Mouse (Mus musculus) forebrain, embryonic 12.5 days (tissue): Measurements from ENCODE around the gene Rubcn. TPM values are rescaled to one million over a fixed set of nuclear protein-coding genes. Genes with fewer than 3 reads are reported as not detected.
A peak's percentile ranks its signal among the peaks of the same experiment; 100 is the strongest.
"Not testable (repeated sequence)": the region's sequence is repeated elsewhere in the genome, so short reads cannot be mapped to it uniquely, and the experiment has no call there.

ENCODE experiments used
- ATAC-seq: fragments of 200-750 bp; cut with Nextera tagmentation; 2 replicates; pipeline ENCODE4 v1.8.0; 2017; ENCODE audit warnings: moderate TSS enrichment; ENCODE audit not compliant: low FRiP score
- H3K27ac ChIP-seq: fragments of 300-500 bp; sonication (generic); 2 replicates; pipeline ENCODE4 v1.5.1; 2016; ENCODE audit warnings: mild to moderate bottlenecking
- H3K27me3 ChIP-seq: fragments of 300-500 bp; sonication (generic); 2 replicates; pipeline ENCODE4 v1.6.1; 2016; ENCODE audit warnings: mild to moderate bottlenecking
- H3K36me3 ChIP-seq: fragments of 300-500 bp; sonication (generic); replicated peaks from 2 replicates; pipeline ENCODE4 v1.6.1; 2016; ENCODE audit warnings: mild to moderate bottlenecking
- H3K4me1 ChIP-seq: fragments of 300-500 bp; sonication (generic); 2 replicates; pipeline ENCODE4 v1.6.1; 2016
- H3K4me2 ChIP-seq: fragments of 300-500 bp; sonication (generic); 2 replicates; pipeline ENCODE4 v1.6.1; 2016; ENCODE audit warnings: mild to moderate bottlenecking, moderate library complexity
- H3K4me3 ChIP-seq: fragments of 300-500 bp; sonication (generic); replicated peaks from 2 replicates; pipeline ENCODE4 v1.5.1; 2016; ENCODE audit warnings: mild to moderate bottlenecking
- H3K9ac ChIP-seq: fragments of 300-500 bp; sonication (generic); 2 replicates; pipeline ENCODE4 v1.6.1; 2016; ENCODE audit warnings: mild to moderate bottlenecking
- H3K9me3 ChIP-seq: fragments of 300-500 bp; sonication (generic); 2 replicates; pipeline ENCODE4 v1.6.1; 2016
- WGBS: fragments of 180-500 bp; shearing (Covaris S2); methylation state at CpG from one replicate; pipeline ENCODE4 v1.1.7; 2016; 5-methylcytosine and 5-hydroxymethylcytosine counted together
- polyA plus RNA-seq: library from polyadenylated mRNA; unstranded; fragments of >200 nt; fragmentation: Nextera tagmentation; extraction: Ambion mirVana; gene quantifications from 2 replicates; pipeline ENCODE4 v1.2.1, GENCODE M21; 2016

Rubcn gene
- polyA plus RNA-seq, result 26.5 and 27.4 TPM in 2 replicates

DNA sequence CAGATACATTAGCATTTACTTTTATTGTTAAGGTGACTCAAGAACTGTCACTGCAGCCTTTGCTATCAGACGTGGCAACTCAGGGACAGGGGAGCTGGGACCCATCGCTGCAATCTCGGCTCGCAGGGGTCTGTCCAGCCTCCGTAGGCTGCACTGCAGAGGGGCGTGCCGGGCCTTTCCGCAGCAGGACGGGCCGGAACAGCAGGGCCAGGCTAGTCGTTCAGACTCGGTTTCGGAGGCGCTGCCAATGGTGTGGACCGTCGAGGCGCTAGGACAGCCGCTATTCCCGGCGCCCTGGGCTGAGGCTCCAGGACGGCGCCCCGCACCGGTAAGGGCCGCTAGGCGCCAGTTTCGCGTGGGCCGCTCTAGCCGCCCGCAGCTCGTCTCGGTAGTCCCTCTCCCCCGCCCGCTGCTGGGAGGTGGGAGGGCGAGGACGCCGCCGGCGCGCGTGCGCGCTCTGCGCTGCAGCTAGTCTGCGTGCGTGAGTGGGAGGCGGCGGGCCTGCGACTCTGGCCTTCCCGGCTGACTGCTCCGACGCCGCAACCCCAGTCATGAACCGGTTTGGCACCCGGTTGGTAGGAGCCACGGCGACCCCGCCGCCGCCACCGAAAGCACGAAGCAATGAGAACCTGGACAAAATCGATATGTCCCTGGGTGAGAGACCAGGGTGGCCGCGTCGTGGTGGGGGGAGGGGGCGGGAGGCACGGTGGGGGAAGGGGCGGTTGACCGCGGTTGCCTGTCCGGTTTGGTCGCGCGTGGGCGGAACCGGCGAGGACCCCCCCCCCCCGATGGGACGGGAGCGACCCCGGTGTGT is at the start of gene Rubcn, which contains the start of gene Fyttd1:
Rubcn (minus strand) TSS at position 424 of the 814 bp plus-strand sequence.
Fyttd1 (plus strand) TSS at position 158 of the 814 bp plus-strand sequence.
- ATAC-seq, result peak; percentile 97
- H3K4me2 ChIP-seq, result peak within 1 kb of the TSS; percentile 90
- H3K27ac ChIP-seq, result peak within 1 kb of the TSS; percentile 81
- no peaks in the 10 kb centered on the region for H3K27me3 ChIP-seq
- peaks cover 13% of the 10 kb centered on the region for H3K4me1 ChIP-seq
- H3K9me3 ChIP-seq, result no peaks in the 10 kb centered on the region
- peak within 1 kb of the TSS; percentile 87 for H3K9ac ChIP-seq
- 3% methylated on average over 80 of the region's 83 CpGs for WGBS
- peak within 1 kb of the TSS; percentile 94 for H3K4me3 ChIP-seq
- no peaks in the 10 kb centered on the region for H3K36me3 ChIP-seq

DNA sequence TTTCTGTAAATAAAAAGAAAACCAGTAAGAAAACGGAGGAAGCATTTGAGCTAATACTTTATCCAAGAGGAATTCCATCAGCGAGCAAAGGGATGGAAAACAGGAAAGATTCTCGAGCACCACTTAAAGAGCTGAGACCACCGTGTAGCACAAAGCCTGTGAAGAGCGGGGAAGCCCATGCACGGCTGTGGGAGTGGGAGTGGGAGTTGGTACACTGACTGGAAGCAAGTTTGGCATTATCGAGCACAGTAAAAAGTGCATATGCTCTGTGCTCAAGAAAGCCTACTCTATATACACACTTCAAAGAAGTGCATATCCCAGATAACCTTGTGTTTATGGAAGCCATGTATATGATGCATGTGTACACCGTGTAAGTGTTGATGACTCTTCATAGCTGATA is 49.5 kb upstream of the Rubcn start:
- Histone ChIP-seq H3K36me3 (peaks cover 21% of the 10 kb centered on the region), H3K9ac (no peak overlapping the region), H3K4me2 (no peak overlapping the region), H3K4me3 (no peak overlapping the region), H3K27me3 (no peaks in the 10 kb centered on the region), H3K27ac (no peak overlapping the region), H3K9me3 (no peaks in the 10 kb centered on the region), H3K4me1 (peaks cover 4% of the 10 kb centered on the region)
- ATAC-seq, result no peak
- 94% methylated on average over 8 of the region's 8 CpGs for WGBS

DNA sequence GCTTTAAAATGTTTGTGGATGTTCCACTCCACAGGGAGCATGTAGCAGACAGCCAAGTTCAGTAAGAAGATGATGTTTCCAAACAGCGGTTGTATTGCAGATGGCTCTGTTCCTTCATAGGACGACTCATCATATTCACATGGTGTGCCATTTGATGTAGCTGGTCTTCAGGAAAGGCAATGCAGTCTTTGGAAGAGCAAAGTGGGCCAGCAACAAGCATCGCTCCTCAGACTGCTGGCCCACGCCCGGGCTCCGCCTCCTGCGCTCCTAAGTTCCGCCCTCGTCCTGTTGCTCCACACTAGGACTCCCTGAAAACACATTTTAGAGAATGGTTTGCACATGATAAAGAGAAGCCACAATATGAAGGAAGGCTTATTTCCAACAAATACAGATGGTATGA is 49.1 kb upstream of the Rubcn start:
- not testable (repeated sequence) for H3K27me3 ChIP-seq, H3K27ac ChIP-seq, H3K9ac ChIP-seq, H3K9me3 ChIP-seq, H3K4me1 ChIP-seq, H3K4me2 ChIP-seq, H3K4me3 ChIP-seq, ATAC-seq
- peaks cover 25% of the 10 kb centered on the region for H3K36me3 ChIP-seq
- WGBS, result 94% methylated on average over 9 of the region's 9 CpGs

DNA sequence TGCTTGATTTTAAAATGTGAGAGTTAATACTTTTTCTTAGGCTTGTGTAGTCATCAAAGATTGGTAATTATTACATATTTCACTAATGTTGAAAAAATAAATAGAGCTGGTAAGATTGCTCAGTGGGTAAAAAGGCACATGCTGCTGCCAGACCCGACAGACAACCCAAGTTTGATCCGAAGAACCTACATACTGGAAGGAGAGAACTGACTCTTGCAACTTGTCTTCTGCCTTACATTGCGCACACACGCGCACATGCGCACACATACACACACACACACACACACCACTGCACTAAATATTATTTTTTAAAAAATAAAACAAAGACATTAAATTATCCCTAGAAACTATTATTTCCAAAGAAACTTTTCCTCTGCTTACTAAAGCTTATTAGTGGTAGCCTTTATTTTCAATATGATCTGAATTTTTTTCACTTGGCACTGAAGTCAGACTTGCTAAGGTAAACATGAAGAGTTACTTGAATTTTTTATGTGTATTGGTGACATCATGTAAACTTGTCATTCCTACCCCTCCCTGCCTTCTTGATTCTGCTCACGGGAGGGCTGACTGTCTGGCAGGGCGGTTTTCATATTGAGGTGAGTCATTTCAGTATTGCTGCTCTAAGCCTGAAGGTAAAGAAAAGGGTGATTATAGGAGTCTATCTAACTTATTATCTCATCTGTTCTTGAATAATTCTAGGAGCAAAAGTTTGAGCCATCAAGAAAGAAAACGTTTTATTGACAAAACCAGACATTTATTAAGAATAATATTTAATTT is 37.9 kb upstream of the Rubcn start:
- peak overlapping the region; percentile 62 for H3K4me2 ChIP-seq
- no peak overlapping the region for H3K9ac ChIP-seq
- no peak for ATAC-seq
- peak overlapping the region; percentile 92 for H3K4me3 ChIP-seq
- H3K4me1 ChIP-seq, result peaks cover 10% of the 10 kb centered on the region
- no peak overlapping the region for H3K27ac ChIP-seq
- H3K36me3 ChIP-seq, result 0 out of 2 replicates have a peak, but pooled peaks cover 4% of the 10 kb centered on the region
- no peaks in the 10 kb centered on the region for H3K27me3 ChIP-seq
- no peaks in the 10 kb centered on the region for H3K9me3 ChIP-seq
- 76% methylated on average over 9 of the region's 9 CpGs for WGBS

DNA sequence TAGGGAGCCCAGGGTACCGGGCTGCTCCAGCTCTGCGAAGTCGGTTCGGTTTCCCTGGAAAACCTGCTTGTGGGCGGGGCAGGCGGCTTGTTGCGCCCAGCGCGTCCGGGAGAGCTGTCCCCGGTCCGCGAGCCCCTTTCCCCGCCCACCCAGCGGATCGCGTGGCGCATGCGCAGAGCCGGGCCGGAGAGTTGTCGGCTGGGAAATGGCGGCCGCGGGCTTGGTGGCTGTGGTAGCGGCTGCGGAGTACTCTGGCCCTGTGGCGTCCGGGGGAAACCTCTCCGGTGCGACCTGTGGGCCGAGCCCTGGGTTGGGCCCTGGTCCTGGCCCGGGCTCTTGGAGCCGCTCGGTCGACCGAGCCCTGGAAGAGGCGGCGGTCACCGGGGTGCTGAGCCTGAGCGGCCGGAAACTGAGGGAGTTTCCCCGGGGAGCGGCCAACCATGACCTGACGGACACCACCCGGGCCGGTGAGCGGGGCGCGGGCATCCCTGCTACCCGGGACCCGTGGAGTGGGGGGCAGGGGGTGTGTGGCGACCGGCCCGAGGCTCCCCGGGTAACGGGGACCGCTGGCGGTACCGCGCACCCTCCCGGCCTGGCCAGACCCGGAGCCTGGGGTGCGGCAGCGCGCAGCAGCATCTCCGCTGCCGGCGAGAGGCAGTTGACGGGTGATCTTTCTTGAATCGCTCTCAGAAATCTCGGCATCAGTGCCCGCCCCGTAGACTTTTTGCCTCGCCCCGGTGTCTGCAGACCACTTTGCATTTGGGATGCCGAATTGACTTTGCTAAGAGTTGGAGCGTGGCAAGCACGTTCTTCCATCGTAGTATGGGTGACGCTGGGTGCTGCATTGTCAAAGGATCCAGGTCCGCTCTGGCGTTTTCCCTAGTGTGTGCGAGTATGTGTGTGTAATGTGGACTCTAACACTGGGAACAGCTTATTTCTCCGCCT is 36.6 kb upstream of the Rubcn start, which contains the start of gene Lrch3:
Lrch3 (plus strand) TSS at position 164 of the 945 bp plus-strand sequence.
- Histone ChIP-seq H3K9me3 (no peaks in the 10 kb centered on the region), H3K9ac (peak within 1 kb of the TSS; percentile 90), H3K4me1 (peaks cover 10% of the 10 kb centered on the region), H3K27me3 (no peaks in the 10 kb centered on the region), H3K36me3 (0 out of 2 replicates have a peak, but pooled peaks cover under 1% of the 10 kb centered on the region), H3K4me3 (peak within 1 kb of the TSS; percentile 92), H3K4me2 (peak within 1 kb of the TSS; percentile 62), H3K27ac (peak within 1 kb of the TSS; percentile 77)
- ATAC-seq, result peak; percentile 92
- under 1% methylated on average over 72 of the region's 85 CpGs for WGBS

DNA sequence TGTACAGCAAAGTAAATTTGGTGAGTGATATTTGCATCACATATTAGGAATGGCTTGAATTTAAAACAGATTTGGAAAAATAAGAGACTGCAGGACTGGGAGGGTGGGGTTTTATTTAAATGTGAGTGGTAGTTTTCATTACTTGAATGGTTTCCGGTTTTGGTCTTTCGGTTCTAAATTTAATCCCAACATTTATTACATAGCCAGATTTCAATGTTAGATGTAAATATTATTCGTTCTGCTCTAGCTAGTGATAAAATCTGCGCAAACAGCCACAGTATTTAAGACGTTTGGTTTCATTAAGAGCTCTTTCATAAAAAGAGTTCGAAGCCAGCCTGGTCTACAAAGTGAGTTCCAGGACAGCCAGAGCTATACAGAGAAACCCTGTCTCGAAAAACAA is 35.6 kb upstream of the Rubcn start:
- H3K4me3 ChIP-seq, result no peak overlapping the region
- WGBS, result 71% methylated on average over 7 of the region's 7 CpGs
- no peak overlapping the region for H3K27ac ChIP-seq
- H3K27me3 ChIP-seq, result no peaks in the 10 kb centered on the region
- H3K4me2 ChIP-seq, result peak overlapping the region; percentile 62
- no peaks in the 10 kb centered on the region for H3K36me3 ChIP-seq
- no peaks in the 10 kb centered on the region for H3K9me3 ChIP-seq
- no peak overlapping the region for H3K9ac ChIP-seq
- peaks cover 10% of the 10 kb centered on the region for H3K4me1 ChIP-seq
- ATAC-seq, result no peak

DNA sequence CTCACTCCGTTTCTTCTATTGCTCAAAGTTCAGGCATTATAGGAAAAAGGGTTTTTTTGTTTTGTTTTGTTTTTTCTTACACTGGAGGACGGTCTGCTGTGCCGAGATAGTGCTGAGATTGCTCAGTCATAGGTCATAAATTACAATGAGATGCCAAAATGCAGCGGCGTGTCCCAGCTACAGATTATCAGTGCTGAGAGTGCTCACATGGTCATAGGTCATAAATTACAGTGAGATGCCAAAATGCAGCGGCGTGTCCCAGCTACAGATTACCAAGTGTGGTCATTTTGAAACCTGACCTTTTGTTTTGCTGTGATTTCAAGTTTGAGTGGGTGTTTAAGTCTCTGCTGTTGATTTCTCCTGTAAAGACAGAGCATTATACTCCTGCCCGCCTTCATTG is 29.2 kb upstream of the Rubcn start:
- Histone ChIP-seq H3K9ac (no peak overlapping the region), H3K27me3 (no peaks in the 10 kb centered on the region), H3K36me3 (peaks cover 19% of the 10 kb centered on the region), H3K4me2 (no peak overlapping the region), H3K27ac (no peak overlapping the region), H3K4me1 (no peaks in the 10 kb centered on the region), H3K9me3 (no peaks in the 10 kb centered on the region), H3K4me3 (no peak overlapping the region)
- WGBS, result 92% methylated on average over 8 of the region's 8 CpGs
- no peak for ATAC-seq

DNA sequence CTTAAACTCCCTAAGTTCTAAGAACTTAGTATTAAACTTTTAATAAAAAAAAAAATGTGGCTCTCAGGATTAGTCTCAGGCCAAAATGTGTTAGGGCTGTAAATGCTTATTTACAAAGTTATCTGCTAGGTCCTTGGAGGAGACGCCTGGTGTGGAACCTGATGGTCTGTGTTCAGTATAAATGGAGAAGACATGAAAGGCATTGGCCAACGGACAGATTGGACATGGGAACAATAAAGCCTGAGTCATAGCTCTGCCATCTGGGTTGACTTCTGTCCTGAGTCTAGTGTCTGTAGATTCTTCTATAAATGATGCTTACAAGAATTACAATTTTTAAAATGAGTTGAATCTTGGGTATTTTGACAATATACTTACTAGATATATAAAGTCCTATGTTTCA is 28.6 kb upstream of the Rubcn start:
- Histone ChIP-seq H3K4me1 (no peaks in the 10 kb centered on the region), H3K9ac (no peak overlapping the region), H3K4me3 (no peak overlapping the region), H3K36me3 (peaks cover 19% of the 10 kb centered on the region), H3K27me3 (no peaks in the 10 kb centered on the region), H3K9me3 (no peaks in the 10 kb centered on the region), H3K4me2 (no peak overlapping the region), H3K27ac (no peak overlapping the region)
- WGBS, result 88% methylated on average over 2 of the region's 2 CpGs
- no peak for ATAC-seq

DNA sequence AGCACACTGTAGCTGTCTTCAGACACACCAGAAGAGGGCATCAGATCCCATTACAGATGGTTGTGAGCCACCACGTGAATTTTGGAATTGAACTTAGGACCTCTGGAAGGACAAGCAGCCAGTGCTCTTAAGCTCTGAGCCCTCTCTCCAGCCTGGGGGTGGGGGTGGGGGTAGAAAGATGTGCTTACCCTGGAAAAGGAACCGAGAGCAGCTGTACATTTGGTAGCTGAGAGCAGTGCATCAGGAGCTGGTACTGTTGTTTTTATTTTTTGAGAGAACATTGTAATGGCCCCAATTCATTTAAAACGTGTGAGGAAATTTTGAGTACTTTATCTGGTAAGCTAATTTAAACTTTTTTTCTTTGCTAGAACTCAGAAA is 24.5 kb upstream of the Rubcn start:
- H3K4me2 ChIP-seq, result no peak overlapping the region
- H3K4me1 ChIP-seq, result no peaks in the 10 kb centered on the region
- no peak overlapping the region for H3K9ac ChIP-seq
- no peaks in the 10 kb centered on the region for H3K27me3 ChIP-seq
- no peak for ATAC-seq
- H3K9me3 ChIP-seq, result no peaks in the 10 kb centered on the region
- H3K36me3 ChIP-seq, result peaks cover 34% of the 10 kb centered on the region
- H3K4me3 ChIP-seq, result no peak overlapping the region
- no peak overlapping the region for H3K27ac ChIP-seq
- 70% methylated on average over 3 of the region's 3 CpGs for WGBS

DNA sequence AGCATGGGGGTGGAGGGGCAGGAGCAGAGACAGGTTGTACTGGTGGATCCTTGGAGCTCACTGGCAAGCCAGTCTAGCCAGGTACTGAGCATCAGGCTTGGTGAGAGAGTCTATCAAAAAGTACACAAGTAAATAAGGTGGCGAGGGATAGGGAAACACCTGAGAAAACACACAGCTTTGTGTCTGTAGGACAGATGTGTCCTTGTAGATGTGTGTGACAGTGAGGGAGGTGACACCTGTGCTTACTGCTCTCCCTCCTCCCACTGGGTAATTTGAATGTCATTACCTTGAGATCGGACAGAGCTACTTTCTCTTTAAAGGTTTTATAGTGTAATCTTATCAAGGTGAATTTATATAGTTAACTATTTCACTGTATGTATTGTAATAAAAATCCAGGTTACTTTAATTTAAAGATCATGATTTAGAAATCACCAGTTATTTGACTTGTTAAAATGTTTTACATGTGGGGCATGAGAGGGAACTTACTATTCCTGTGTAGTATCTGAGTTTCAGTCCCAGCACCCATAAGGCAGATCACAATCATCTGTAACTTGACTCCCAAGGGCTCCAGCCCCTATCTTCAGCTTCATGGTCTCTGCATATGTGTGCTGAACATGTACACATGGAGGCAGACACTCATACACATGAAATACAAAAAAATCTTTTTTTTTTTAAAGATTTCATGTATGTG is 23.9 kb upstream of the Rubcn start:
- Histone ChIP-seq H3K36me3 (peaks cover 29% of the 10 kb centered on the region), H3K27me3 (no peaks in the 10 kb centered on the region), H3K4me1 (no peaks in the 10 kb centered on the region), H3K4me3 (no peak overlapping the region), H3K9me3 (no peaks in the 10 kb centered on the region), H3K9ac (no peak overlapping the region), H3K27ac (no peak overlapping the region), H3K4me2 (no peak overlapping the region)
- no peak for ATAC-seq
- 91% methylated on average over 2 of the region's 2 CpGs for WGBS

DNA sequence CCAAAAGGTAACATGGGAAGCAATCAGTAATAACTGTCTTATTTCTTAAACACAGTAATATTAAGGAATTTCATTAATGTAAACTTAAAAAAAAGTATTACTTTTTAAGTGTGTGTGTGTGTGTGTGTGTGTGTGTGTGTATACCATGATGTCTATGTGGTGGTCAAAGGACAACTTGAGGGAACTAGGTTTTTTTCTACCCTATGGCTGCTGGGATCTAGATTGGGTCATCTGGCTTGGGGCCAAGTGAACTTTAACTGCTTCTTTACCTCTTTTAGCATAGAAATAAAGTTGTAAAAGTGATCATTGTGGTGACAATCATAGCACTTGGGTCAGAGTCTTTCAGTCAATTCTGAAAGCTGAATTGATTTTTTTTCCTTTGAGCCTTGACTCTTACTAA is 18.6 kb upstream of the Rubcn start:
- H3K4me3 ChIP-seq, result no peak overlapping the region
- no peak overlapping the region for H3K27ac ChIP-seq
- peaks cover 53% of the 10 kb centered on the region for H3K36me3 ChIP-seq
- H3K4me2 ChIP-seq, result no peak overlapping the region
- ATAC-seq, result no peak
- no peaks in the 10 kb centered on the region for H3K9me3 ChIP-seq
- no peak overlapping the region for H3K9ac ChIP-seq
- H3K27me3 ChIP-seq, result no peaks in the 10 kb centered on the region
- no peaks in the 10 kb centered on the region for H3K4me1 ChIP-seq
